Mouse (Mus musculus): Measurements from ENCODE around the gene Mtg1. TPM values are rescaled to one million over a fixed set of nuclear protein-coding genes. Genes with fewer than 3 reads are reported as not detected.

The Mtg1 gene
- polyA plus RNA-seq (2012; rRNA removed): 36.0 and 39.0 TPM in 2 replicates

DNA sequence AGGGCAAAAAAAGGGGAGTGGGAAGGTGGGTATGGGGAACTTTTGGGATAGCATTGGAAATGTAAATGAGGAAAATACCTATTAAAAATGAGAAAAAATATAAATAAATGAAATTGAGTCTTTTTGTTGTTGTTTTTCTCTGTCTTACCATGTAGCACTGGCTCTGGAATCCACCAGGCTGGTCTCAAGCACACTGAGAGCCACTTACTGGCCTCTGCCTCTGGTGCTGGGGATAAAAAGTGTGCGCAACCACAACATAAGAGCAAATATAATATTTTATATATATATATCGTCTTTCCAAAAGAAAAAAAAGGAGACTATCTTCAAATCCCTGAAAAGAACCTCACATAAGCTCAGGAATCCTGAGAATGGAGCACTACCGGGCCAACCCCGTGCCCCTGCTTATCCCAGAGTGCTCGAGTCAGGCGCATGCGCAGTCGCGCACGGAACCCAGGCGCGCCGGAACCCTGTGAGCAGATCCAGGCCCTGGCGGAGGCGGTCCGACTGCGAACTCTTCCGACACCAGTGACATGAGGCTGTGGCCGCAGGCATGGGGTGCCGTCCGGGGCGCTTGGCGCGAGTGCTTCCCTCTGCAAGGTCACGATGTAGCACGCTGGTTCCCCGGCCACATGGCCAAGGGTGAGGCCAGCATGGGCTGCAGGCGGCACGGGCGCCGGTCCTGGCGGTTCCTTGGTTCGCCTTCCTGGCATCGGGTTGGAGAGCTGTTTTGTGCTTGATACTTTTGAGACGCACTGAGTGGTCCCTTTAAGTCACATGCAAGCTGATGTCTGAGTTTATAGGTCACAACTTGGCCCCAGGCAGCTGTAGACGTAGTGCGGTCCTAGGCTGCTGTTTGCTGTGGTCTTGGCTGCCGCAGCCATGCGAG, at the start of gene Mtg1:
Mtg1 (plus strand) TSS at position 430 of the 886 bp plus-strand sequence.
- WGBS: 3% methylated on average over 39 of the region's 39 CpGs
- H3K27me3 ChIP-seq (ENCODE audit: control insufficient read depth, insufficient read depth, low read length): no peaks in the 10 kb centered on the region

DNA sequence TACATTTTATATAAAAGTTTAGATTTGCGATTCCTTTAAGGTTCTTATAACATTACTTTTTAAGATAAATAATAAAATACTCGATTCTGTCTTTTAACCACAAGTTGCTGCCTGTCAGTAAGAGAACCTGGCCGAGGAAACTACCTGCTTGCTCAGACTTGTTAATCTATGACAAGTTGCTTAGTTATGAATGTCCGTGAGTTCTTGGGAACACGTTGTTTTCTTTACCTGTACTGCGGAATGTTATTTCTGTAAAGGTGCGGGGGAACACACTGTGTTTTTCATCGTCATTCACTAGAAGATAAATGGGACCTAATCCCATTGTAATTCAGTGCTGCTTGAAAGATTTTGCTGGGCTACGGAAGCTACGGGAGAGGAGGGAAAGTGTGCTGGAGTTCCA, 46.8 kb upstream of the Mtg1 start:
- Histone ChIP-seq H3K4me1 (replicated peaks; ENCODE audit: control insufficient read depth, insufficient read depth, low read length) (no peaks in the 10 kb centered on the region), H3K27ac (ENCODE audit: control insufficient read depth, insufficient read depth, low read length) (no peak overlapping the region), H3K4me3 (ENCODE audit: control insufficient read depth, insufficient read depth, low read length) (no peak overlapping the region), H3K36me3 (ENCODE audit: control insufficient read depth, insufficient read depth, low read length) (no peaks in the 10 kb centered on the region), H3K27me3 (ENCODE audit: control insufficient read depth, insufficient read depth, low read length) (no peaks in the 10 kb centered on the region)
- DNase-seq: no peak
- TF ChIP-seq CTCF (IDR thresholded peaks at IDR 0.05; ENCODE audit: borderline replicate concordance, control insufficient read depth, extremely low read depth, insufficient read depth, low read length, poor library complexity) (no peak), POLR2A (IDR thresholded peaks at IDR 0.05; ENCODE audit: control insufficient read depth, extremely low read depth, insufficient read depth, low read length, poor library complexity) (no peak)
- 87% methylated on average over 10 of the region's 10 CpGs for WGBS

More for the DNA sequence above, at the start of gene Mtg1:
- Histone ChIP-seq H3K36me3 (ENCODE audit: control insufficient read depth, insufficient read depth, low read length) (no peaks in the 10 kb centered on the region), H3K4me3 (ENCODE audit: control insufficient read depth, insufficient read depth, low read length) (peak within 1 kb of the TSS; percentile 96), H3K4me1 (replicated peaks; ENCODE audit: control insufficient read depth, insufficient read depth, low read length) (no peaks in the 10 kb centered on the region; the same call in 1 of the 2 replicates), H3K27ac (ENCODE audit: control insufficient read depth, insufficient read depth, low read length) (peak within 1 kb of the TSS; percentile 69)
- peak; percentile 8; the same call in 1 of the 2 replicates for TF ChIP-seq CTCF (IDR thresholded peaks at IDR 0.05; ENCODE audit: borderline replicate concordance, control insufficient read depth, extremely low read depth, insufficient read depth, low read length, poor library complexity)
- no peak for TF ChIP-seq POLR2A (IDR thresholded peaks at IDR 0.05; ENCODE audit: control insufficient read depth, extremely low read depth, insufficient read depth, low read length, poor library complexity)
- peak; percentile 94 for DNase-seq

DNA sequence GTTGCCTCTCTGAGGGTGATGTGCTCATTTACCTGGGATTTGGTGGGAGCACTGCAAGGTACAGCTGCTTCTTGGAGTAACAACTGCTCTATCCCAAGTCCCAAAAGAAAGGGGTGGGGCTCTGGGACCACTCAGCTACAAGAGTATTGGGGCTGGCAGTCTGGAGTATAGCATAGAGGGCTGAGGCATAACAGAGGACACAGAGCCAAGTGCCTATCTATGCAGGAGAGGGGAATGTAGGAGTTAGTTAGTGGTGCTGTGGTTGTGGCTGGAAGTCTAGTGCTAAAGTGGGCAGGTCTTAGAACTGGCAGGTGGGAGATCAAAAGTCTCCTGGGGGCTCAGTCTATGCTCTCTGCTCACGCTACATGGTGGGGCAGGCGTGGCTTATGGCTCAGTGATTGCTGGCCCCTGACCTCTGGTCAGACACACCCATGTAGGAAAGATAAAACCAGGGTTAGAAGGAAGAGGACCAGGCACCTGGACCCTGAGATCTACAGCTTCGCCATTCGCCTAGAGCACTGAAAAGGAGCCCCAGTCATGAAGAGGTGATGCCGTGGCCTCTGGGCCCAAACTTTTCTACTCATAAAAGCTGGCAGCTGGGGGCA, 44.3 kb upstream of the Mtg1 start, which contains the start of gene Prap1:
Prap1 (plus strand) TSS at position 472 of the 605 bp plus-strand sequence.
- WGBS: 81% methylated on average over 5 of the region's 5 CpGs
- H3K4me3 ChIP-seq (ENCODE audit: control insufficient read depth, insufficient read depth, low read length): no peak within 1 kb of the TSS
- H3K4me1 ChIP-seq (replicated peaks; ENCODE audit: control insufficient read depth, insufficient read depth, low read length): no peaks in the 10 kb centered on the region
- no peaks in the 10 kb centered on the region for H3K36me3 ChIP-seq (ENCODE audit: control insufficient read depth, insufficient read depth, low read length)
- no peak for DNase-seq
- no peak within 1 kb of the TSS for H3K27ac ChIP-seq (ENCODE audit: control insufficient read depth, insufficient read depth, low read length)
- no peaks in the 10 kb centered on the region for H3K27me3 ChIP-seq (ENCODE audit: control insufficient read depth, insufficient read depth, low read length)
- no peak for TF ChIP-seq POLR2A (IDR thresholded peaks at IDR 0.05; ENCODE audit: control insufficient read depth, extremely low read depth, insufficient read depth, low read length, poor library complexity)
- no peak for TF ChIP-seq CTCF (IDR thresholded peaks at IDR 0.05; ENCODE audit: borderline replicate concordance, control insufficient read depth, extremely low read depth, insufficient read depth, low read length, poor library complexity)

DNA sequence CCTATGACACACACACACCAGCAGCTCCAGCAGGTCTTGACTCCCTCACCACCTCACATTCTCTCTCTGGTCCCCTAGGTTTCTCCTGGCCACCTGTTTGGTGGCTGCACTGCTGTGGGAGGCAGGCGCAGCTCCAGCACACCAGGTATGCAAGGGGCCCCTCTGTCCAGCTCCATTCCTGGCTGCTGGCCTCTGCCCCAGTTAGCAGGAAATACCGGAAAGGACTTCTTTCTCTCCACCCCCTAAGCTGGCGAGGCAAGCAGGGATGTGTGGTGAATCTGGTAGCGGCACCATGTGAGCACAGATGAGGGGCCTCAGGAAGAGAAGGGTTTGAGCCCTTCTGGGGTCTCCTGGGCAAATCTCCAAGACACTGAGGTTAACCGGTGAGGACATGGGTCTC, 42.4 kb upstream of the Mtg1 start:
- 72% methylated on average over 5 of the region's 5 CpGs for WGBS
- Histone ChIP-seq H3K4me3 (ENCODE audit: control insufficient read depth, insufficient read depth, low read length) (no peak overlapping the region), H3K36me3 (ENCODE audit: control insufficient read depth, insufficient read depth, low read length) (no peaks in the 10 kb centered on the region), H3K4me1 (replicated peaks; ENCODE audit: control insufficient read depth, insufficient read depth, low read length) (no peaks in the 10 kb centered on the region), H3K27me3 (ENCODE audit: control insufficient read depth, insufficient read depth, low read length) (no peaks in the 10 kb centered on the region), H3K27ac (ENCODE audit: control insufficient read depth, insufficient read depth, low read length) (no peak overlapping the region)
- no peak for DNase-seq
- TF ChIP-seq POLR2A (IDR thresholded peaks at IDR 0.05; ENCODE audit: control insufficient read depth, extremely low read depth, insufficient read depth, low read length, poor library complexity) (no peak), CTCF (IDR thresholded peaks at IDR 0.05; ENCODE audit: borderline replicate concordance, control insufficient read depth, extremely low read depth, insufficient read depth, low read length, poor library complexity) (no peak)

DNA sequence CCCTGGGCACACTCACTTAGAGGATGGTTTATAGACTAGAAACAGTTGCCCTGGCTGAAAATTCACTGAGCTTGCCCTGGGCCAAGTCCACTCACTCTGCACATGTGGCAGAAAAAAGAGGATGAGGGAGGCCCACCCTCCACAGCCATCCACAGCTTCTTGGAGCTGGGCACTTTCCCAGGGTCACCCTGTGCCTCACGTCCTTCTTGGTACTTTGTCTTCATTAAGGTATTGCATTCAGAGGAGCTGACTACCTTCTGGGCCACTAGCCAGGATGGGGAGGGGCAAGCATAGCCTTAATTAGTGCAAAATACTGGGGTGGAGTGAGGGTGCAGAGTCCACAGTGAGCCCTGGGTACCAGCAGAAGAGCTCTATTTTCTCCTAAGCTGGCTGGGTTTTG, 41.8 kb upstream of the Mtg1 start:
- 68% methylated on average over 1 of the region's 1 CpGs for WGBS
- no peak for DNase-seq
- Histone ChIP-seq H3K4me3 (ENCODE audit: control insufficient read depth, insufficient read depth, low read length) (no peak overlapping the region), H3K4me1 (replicated peaks; ENCODE audit: control insufficient read depth, insufficient read depth, low read length) (no peaks in the 10 kb centered on the region), H3K36me3 (ENCODE audit: control insufficient read depth, insufficient read depth, low read length) (no peaks in the 10 kb centered on the region), H3K27me3 (ENCODE audit: control insufficient read depth, insufficient read depth, low read length) (no peaks in the 10 kb centered on the region), H3K27ac (ENCODE audit: control insufficient read depth, insufficient read depth, low read length) (no peak overlapping the region)
- TF ChIP-seq POLR2A (IDR thresholded peaks at IDR 0.05; ENCODE audit: control insufficient read depth, extremely low read depth, insufficient read depth, low read length, poor library complexity) (no peak), CTCF (IDR thresholded peaks at IDR 0.05; ENCODE audit: borderline replicate concordance, control insufficient read depth, extremely low read depth, insufficient read depth, low read length, poor library complexity) (no peak)

DNA sequence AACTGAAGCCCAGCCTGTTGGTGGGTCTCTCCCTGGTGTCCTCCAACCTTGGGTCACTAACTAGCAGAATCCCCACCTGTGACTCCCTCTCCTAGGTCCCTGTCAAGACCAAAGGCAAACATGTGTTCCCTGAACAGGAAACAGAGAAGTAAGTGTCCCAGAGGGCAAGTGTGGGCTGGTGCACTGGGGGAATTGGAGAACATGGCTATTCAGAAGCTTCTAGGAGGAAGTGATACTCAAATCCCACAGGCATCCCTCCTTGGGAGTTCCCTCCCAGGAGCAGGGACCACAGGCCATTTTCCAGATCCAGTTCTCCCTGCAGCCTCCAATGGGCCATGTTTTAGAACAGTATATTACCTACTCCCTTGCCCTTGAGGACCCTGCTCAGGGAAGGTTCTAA, 41.3 kb upstream of the Mtg1 start:
- no peaks in the 10 kb centered on the region for H3K27me3 ChIP-seq (ENCODE audit: control insufficient read depth, insufficient read depth, low read length)
- TF ChIP-seq CTCF (IDR thresholded peaks at IDR 0.05; ENCODE audit: borderline replicate concordance, control insufficient read depth, extremely low read depth, insufficient read depth, low read length, poor library complexity): no peak
- no peak for TF ChIP-seq POLR2A (IDR thresholded peaks at IDR 0.05; ENCODE audit: control insufficient read depth, extremely low read depth, insufficient read depth, low read length, poor library complexity)
- H3K4me3 ChIP-seq (ENCODE audit: control insufficient read depth, insufficient read depth, low read length): no peak overlapping the region
- H3K36me3 ChIP-seq (ENCODE audit: control insufficient read depth, insufficient read depth, low read length): no peaks in the 10 kb centered on the region
- H3K27ac ChIP-seq (ENCODE audit: control insufficient read depth, insufficient read depth, low read length): no peak overlapping the region
- no peak for DNase-seq
- H3K4me1 ChIP-seq (replicated peaks; ENCODE audit: control insufficient read depth, insufficient read depth, low read length): no peaks in the 10 kb centered on the region

Measured in thymus, adult 2 months (tissue).